Mouse (Mus musculus): ENCODE measurements around the gene Nprl2. TPM values are rescaled to one million over a fixed set of nuclear protein-coding genes. Genes with fewer than 3 reads are reported as not detected.

The Nprl2 gene
- total RNA-seq (2021) (10 to 100 TPM; 27.9 to 31.5 TPM), polyA plus RNA-seq (2012; rRNA removed) (24.2 and 31.9 TPM in 2 replicates)
- long read RNA-seq, transcript Nprl2-201 (11 exons, 1,441 nt), result major isoform, 23 of 30 reads
- long read RNA-seq, partial matches to known transcripts, result 1 of 30 reads
- long read RNA-seq, other reads (novel, unspliced or antisense), result 6 of 30 reads

DNA sequence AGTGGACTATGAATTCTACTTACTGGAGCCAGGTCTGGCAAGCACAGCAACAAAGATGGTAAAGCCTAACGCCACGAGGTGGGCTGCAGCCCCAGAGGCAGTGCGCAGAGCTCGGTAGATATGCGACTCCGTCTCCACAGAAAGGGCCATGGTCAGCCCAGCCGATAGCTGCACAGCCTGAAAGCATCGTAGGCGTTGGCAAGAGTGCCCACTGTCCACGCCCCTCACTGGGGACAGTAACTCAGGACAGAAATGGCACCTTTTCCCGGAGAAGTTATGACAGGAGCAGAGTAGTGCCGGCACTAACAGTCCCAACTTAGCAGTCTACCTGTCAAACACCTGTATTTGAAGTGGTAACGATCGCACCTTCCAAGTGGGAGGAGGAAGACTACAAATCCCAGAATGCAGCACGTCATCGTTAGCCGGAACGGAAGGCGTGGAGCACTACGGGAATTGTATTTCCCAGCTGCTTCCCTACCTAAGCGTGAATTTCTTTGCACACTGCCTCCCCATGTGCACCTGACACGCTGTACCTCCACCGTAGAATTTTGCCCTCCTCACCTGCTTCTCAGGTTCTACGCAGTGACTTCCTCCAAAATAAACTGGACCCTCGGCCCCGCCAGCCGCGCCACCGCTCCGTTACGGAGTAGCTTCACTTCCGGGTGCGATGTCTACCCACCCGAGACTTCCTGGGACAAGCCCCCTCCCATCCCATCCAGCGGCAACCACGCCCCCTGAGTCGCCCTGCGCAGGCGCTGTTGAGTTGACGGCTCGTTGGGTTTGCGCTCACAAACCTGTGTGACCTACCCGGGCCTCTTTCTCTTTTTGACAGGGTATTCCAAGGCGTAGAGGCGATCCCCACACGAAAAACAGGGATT lies at the start of gene Nprl2, which contains the start of gene Cyb561d2:
Gene Nprl2 (plus strand): TSS at position 753 of the 878 bp plus-strand sequence.
Gene Cyb561d2 (minus strand): TSS at position 720 of the 878 bp plus-strand sequence.
- DNase-seq, result peak; percentile 98

DNA sequence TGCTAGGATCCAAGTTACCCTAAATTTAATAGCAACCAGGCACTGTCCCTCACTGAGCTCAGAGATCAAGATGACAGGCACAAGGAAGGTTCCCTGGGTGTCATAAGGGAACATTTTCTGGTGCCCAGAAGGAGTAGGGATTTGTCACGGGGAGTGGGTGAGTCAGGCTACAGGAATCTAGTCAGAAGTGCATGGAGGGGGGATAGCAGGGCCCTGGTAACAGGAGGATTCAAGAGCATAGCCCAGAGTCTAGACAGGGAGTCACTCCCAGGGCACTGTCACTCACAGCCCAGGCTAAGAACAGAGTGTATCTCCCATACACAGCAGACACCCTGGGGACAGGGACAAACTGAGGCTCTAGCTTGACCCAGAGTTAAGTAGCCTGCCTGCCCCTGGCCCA lies 48.5 kb upstream of the Nprl2 start:
- DNase-seq, result no peak

DNA sequence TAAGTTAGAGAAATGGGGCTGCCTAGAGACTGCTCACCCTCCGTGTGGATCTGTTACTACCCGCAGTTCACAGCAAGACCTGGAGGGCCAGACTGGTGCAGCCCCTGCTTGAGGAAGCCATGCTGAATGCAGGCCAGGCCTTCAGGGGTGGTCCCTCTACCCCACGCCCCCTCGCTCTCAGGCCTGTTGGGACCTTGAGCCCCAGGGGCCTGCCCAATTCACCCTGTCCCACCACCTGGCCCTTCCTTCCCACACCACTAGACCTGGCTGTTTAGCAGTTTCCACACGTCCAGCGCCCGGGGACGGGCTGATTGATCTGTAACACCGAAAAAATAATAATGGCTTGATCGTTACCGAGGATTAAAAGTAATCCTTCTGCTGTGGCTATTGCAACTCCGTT lies 47.8 kb upstream of the Nprl2 start:
- no peak for DNase-seq

DNA sequence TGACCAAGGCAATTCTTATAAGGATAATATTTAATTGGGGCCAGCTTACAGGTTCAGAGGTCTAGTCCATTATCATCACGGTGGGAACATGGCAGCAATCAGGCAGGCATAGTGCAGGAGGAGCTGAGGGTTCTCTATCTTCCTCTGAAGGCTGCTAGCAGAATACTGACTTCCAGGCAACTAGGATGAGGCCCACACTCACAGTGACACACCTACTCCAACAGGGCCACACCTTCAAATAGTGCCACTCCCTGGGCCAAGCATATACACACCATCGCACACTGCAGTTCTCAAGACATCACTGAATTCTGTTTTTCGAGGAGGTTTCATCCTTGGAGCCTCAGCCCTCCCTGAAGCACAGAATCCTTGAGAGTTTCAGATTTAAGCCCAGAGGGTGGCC lies 45.7 kb upstream of the Nprl2 start:
- no peak for DNase-seq

DNA sequence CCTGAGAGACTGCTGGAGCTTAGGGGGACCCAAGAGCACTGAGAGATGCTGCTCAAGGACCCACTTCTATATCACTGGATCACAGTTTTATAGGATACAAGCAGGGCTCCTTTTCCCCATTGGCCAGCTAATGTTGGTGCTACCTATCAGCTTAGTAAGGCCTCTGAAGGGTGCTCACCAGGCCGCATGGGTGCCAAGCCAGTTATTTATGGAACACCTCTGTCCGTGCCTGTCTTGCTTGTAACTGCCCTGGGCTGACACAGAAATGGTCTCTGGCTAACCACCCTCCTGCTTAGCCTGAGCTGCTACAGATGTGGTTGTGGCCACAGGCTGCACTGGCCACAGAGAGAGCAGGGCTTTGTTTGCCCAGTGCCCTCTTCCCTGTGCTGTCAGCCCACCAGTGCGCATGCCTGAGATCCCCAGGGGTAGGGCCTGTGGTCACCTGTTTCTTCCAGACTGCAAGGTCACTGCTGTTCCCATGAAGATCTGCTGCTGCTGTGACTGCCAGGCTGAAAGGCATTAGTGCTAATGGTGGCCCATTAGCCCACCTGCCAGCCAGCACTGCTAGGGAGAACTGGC lies 41.2 kb upstream of the Nprl2 start:
- DNase-seq, result no peak

DNA sequence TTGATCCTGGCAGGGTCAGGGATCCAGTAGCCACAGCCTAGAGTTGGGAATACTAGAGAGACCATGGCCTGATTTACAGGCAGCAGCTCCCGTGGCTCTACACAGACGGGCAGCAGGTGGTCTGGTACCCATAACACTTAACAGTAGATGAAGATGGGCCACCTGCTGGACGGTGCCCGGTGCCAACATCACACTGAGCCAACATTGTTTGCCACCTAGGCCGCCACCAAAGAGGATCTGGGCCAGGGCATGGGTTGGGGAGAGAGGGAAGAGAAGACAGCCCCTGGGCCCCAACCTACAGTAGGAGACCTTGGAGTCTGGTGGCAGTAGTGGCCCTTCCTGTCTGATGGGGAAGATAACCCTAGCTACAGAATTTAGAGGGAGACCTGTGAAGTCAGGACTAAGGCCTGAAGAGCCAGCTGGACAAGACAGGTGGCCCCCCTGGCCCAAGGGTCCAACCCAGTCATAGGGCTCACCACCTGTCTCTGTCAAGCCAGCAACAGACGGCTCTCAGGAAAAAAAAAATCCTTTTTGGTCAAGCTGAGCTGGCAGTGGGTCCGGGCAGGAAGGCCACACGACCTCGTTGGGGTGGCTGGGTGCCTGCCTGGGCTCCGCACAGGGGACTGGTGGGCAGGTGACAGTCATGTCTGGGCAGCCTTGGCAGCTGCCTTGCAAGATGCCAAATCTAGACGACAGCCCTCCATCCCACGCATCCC lies 39.7 kb upstream of the Nprl2 start:
- no peak for DNase-seq

DNA sequence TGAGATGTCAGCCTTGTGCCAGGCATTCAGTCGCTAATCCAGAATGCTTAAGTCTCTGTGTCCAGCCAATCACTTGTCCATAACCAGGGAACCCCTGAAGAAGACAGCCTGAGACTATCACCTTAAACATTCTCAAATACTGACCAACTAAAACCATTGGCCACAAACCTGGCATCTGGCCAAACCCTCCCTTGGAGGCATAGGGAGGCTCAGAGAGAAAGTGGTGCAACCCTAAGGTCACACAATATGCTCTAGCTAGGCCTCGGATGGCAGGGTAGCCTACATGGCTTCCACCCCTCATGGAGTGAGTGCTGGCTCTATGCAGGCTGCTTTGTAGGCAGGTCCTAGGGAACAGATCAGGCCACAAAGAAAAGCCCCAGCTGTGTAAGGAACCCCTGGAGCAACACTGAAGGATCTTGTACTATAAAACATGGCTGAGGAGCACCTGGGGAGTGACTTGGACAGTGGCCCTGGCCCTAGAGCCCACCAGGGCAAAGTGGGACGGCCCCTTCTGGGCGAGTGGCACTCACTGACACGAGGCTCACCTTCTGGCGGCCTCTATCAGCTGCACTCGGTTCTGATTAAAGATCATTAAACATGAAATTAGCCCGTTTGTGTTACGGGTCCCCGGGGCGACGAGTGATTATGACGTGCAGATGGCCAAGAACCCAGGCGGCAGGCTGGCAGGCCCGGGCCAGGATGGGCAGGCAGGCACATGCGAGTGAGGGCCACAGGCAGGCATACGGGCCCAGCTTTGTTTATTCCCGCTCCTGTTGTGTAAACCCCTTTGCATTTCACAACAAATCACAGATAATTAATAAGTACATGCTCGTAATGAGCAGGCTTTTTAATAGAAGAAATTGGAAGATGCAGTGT lies 37.1 kb upstream of the Nprl2 start:
- no peak for DNase-seq

DNA sequence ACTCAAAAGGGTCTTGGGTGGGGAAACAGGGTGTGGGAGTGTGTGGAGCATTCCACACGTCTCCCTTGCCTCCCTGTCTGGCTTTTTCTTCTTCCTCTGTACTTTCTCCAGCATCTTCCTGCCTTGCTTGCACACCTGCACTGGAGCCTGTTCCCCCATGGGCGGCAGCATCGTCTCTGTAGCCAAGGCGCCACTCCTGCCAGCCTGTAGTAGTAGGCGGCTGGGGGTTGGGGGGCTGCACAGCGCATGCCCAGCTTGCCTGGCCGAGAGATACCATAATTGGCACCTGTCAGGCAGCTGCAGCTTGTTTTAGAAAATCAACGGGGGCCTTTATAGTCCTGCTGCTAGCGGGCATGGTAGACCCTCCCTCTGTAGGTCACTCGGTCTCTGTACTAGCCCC lies 33.8 kb upstream of the Nprl2 start:
- no peak for DNase-seq

DNA sequence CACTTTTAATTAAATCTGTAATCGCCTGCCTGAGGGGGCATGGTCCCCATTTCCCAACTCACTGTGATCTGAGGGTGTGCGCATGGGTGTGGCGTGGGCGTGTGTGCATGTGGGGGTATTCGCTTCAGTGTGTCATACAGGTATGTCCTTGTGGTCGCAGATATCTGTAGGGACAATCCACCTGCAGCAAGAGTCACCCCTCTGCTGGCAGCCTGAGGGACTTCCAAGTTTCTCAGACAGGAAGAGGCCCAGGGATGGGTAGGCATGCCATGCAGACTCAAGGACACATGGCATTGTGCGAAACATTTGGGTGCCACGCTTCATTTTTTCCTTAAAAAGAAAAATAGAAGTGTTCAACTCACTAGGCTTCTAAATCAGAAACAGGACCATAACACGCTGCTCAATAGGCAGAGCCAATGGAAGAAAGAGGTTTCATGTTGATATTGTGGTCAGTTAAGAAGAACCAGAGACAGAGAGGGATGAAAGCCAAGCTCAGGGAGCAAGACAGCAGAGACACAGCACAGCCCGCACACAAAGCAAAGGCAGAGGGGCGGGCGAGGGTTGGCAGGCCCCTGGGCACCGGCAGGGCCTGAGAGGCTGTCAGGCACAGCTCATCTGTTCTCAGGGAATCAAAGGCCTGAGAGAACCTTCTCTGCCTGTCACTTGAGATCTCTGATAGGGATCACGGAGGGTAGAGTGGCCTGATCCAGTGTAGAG lies 31.5 kb upstream of the Nprl2 start:
- no peak for DNase-seq

DNA sequence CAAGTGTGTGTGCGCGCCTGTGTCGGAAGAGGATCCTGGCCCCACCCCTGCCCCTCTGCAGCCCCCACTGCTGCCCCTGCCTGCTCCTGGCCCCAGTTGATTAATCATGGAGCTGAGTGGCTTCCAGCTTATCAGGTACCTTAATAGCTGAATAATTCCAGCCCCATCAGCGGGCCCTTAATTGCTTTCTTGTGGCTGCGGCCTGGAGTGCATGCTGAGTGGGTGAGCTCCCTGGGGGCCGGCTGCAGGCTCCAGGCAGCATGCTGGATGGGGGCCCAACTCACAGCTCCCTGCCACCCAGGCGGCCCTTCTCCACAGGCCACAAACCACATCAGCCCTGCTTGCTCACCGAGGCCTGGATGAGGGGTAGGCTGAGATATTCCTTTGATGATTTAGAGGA lies 30.6 kb upstream of the Nprl2 start:
- no peak for DNase-seq

DNA sequence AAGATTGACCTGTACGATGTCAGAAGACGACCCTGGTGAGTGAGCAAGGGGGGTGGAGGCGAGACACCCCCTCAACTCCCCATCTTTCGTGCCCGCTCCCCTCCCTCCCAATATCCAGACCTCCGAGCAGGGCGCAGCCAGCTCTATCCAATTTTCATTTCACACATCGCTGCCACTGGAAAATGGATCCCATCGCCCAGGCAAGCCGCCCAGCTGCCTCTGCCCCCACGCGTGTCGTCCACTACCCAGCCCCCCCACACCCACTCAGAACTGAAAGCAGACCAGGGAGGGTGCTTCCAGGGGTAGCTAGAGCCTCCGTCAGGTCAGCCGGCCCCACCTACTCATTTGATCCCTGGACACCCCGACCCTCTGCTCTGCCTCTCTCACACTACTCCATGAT lies 29.7 kb upstream of the Nprl2 start:
- DNase-seq, result no peak

DNA sequence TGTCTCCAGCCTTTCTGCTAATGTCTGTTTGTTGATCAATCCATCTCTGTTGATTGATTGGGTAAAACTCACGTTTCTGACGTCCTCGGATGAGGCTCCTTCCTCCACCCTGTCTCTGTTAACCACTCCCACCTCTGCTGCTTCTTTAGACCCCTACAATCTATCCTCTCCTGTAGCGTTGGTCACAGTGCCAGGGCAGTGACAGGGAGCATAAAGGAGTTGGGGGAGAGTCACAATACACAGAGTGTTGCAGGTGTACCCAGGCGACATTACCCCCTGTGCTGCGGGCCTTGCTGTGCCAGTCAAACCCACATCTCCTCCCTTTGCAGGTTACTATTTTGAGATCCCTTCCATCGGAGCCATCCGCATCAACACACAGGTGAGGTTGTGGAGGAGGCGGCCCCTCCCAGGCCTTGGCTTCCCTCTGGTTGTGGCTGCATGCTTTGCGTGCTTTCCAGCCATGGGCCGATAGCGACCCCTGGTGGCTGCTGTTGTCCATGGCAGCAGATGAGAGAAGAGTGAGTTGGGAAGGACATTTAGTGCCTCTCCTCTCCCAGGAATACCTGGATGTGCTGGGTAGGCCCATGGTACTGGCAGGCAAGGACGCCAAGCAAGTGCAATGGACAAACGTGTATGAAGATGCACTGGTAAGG lies 27.6 kb upstream of the Nprl2 start:
- peak; percentile 80 for DNase-seq

DNA sequence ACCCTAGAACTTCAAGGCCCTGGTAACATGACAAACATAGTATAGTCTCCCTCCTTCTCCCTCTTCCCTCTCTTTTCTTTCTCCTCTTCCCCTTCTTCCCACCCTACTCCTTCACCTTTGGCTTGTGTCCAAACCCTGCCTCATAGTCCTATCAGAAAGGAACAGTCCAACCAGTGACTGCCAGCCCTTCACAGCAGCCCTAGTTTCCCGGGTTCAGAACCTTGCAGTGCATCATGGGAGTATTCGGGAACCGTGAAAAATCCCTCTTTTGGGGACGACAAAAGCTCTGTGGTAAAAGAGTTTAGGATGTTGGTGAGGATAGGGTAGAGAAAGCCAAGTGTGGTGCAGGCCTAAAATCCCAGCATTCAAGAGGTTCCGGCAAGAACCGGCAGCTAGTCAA lies 21.7 kb upstream of the Nprl2 start:
- DNase-seq, result no peak

DNA sequence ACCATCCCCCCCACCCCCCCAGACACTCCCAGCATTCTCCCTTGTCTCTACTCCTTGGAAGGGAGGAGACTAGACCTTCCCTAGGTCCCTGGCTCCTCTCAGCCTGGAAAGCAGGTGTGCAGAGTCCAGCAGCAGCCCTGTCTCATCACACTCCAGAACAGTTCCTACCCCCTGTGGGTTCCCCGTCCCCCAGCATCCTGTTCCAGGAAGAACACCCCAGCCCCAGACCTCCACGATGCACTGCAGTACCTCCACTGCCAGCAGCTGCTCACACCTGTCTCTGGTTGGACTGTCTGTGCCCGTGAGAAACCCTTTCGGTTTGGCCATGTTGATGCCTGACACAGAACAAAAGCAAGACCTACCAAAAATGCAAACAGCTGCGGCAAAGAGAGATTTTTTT lies 20.8 kb upstream of the Nprl2 start:
- DNase-seq, result no peak

DNA sequence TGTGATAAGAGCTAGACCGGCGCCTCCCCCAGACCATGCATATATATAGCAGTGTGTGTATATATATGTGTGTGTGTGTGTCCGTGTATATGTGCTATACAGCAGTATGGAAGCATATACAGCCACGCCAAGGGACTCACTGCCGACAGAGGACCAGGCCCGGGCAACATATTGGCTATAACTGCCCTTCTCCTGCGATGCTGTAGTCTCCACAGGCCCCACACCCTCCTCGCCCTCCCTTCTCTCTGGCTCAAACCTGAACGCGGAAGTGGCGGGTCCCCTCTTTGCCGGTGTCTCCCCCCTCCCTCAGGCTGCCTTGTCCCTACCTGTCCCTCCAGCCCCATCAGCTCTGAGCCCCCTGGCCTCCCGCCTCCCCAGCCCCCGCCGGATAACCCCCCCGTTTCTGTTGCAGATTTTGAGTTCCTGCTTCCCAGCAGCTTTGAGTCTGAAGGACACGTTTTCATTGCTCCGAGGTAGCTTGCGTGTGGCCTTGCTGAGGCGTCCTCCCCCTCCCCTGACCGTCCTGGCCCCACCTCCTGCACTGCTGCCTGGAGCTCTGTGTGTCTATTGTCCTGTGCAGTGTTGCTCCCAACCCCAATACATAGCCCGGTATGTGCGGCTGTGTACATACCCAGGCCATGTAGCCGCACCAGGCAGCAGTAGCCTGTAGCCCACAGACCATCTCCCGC lies 20.2 kb upstream of the Nprl2 start:
- DNase-seq, result peak; percentile 63

DNA sequence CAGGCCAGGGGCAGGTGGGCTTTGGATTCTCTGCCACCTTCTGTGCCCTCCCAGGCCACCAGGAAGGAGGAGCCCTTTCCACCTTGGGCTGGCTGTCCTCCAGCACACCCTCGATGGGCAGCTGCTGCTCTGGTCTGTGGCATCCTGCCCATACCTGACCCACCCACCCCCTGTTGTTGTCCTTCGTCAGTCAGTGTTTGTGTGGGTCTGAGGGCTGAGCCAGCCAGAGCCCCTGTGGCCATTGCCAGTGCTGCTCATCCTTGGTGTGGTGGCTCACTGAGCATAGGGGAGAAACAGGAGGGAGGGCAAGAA lies 19.7 kb upstream of the Nprl2 start:
- no peak for DNase-seq

DNA sequence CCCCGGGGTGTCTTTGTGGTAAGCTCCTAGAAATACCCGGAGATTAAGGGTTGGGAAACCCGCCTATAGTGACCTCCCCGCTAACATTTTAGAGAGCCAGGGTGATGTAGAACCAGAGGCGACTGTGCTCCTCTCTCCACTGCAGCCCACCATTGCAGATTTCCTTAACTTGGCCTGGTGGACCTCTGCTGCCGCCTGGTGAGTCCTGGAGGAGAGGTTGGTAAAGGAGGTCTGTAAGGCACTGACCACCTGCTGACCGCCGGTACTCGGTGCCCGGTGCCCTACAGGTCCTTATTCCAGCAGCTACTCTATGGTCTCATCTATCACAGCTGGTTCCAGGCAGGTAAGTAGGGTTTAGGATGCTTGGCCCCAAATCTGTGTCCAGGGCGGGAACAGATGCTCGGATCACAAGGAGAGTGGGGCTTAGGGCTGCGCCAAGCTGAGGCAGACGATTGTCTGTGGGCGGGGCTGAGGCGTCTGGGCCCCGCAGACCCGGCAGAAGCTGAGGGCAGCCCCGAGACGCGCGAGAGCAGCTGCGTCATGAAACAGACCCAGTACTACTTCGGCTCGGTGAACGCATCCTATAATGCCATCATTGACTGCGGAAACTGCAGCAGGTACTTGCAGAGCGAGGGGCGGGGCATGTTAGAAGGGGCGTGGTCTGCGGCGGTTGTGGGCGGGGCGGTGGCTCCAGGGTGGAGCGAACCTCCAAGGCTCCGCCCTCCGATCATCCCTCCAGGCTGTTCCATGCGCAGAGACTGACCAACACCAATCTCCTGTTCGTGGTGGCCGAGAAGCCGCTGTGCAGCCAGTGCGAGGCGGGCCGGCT lies 15.6 kb upstream of the Nprl2 start:
- peak; percentile 84 for DNase-seq

DNA sequence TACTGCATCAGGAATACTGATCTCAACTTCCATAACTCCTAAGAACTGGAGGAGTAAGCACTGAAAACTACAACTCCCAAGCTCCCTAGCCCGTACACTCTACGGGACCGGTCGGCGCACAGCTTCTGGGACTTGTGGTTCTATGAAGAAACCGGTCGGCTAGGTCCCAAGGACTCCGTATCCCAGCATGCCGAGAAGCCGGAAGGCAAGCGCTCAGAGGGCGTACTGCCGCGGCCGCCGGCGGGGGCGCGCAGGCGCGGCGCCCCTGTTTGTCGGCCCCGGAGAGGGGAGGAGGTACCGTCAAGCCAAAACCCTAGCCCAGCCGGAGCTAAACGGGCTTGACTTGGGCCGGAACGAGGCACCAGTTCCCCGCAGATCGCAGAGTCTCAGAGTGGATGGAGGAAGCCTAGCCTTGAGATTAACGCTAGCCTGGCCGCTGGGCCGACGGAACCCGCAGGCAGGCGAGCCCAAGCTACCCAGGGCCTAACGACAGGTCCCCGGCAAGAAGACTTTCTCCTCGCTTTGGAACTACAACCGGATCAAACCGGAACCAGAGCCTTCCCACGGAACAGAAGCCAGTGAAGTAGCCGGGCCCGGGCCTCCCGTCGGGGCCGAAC lies 8.1 kb upstream of the Nprl2 start, which contains the start of gene Tmem115:
Gene Tmem115 (plus strand): TSS at position 155 of the 617 bp plus-strand sequence.
- DNase-seq, result peak; percentile 97

Data from adrenal gland, adult 2 months (tissue).